Mouse (Mus musculus): Measurements from ENCODE around the gene Fryl.

Fryl gene

GRCm38 (mm10) chr5:73112331-73112730 lies 144.1 kb downstream of the Fryl start:
- in situ Hi-C loops (cut with MboI, MseI) = loop anchor here (25.0 kb wide), 1 partner anchor 1850 kb away; no protein-coding TSS in a partner anchor

GRCm38 (mm10) chr5:73103657-73104056 lies 152.8 kb downstream of the Fryl start:
- in situ Hi-C loops (cut with MboI, MseI) = loop anchor here (25.0 kb wide), 1 partner anchor 1859 kb away; no protein-coding TSS in a partner anchor

- in situ Hi-C loops (cut with MboI, MseI) = loop anchor here (25.0 kb wide), 1 partner anchor 1860 kb away; no protein-coding TSS in a partner anchor
Observed at GRCm38 (mm10) chr5:73102342-73102989, 154.0 kb downstream of the Fryl start.

- in situ Hi-C loops (cut with MboI, MseI) = no loop called here
Observed at GRCm38 (mm10) chr5:73092236-73092635, 164.2 kb downstream of the Fryl start.

GRCm38 (mm10) chr5:73089158-73089557 lies 167.3 kb downstream of the Fryl start:
- in situ Hi-C loops (cut with MboI, MseI) = no loop called here

- in situ Hi-C loops (cut with MboI, MseI) = no loop called here
Observed at GRCm38 (mm10) chr5:73081496-73081895, 174.9 kb downstream of the Fryl start.

GRCm38 (mm10) chr5:73079801-73080200 lies 176.6 kb downstream of the Fryl start:
- in situ Hi-C loops (cut with MboI, MseI) = loop anchor here (10.0 kb wide), 1 partner anchor 95 kb away; no protein-coding TSS in a partner anchor

GRCm38 (mm10) chr5:73071319-73071718 lies 185.1 kb downstream of the Fryl start:
- in situ Hi-C loops (cut with MboI, MseI) = loop anchor here (10.0 kb wide), 1 partner anchor 87 kb away; no protein-coding TSS in a partner anchor

GRCm38 (mm10) chr5:73066946-73067345 lies 189.5 kb downstream of the Fryl start:
- in situ Hi-C loops (cut with MboI, MseI) = loop anchor here (5.0 kb wide), 1 partner anchor 35 kb away; no protein-coding TSS in a partner anchor

- in situ Hi-C loops (cut with MboI, MseI) = no loop called here
Observed at GRCm38 (mm10) chr5:73063768-73064669, 192.4 kb downstream of the Fryl start.

GRCm38 (mm10) chr5:73061506-73062155 lies 194.8 kb downstream of the Fryl start:
- in situ Hi-C loops (cut with MboI, MseI) = no loop called here

GRCm38 (mm10) chr5:73056937-73057336 lies 199.5 kb downstream of the Fryl start:
- in situ Hi-C loops (cut with MboI, MseI) = no loop called here

GRCm38 (mm10) chr5:73056457-73056856 lies 200.0 kb downstream of the Fryl start:
- in situ Hi-C loops (cut with MboI, MseI) = no loop called here

GRCm38 (mm10) chr5:73053933-73054332 lies 202.5 kb downstream of the Fryl start:
- in situ Hi-C loops (cut with MboI, MseI) = no loop called here

GRCm38 (mm10) chr5:73047651-73048245 lies 208.7 kb downstream of the Fryl start:
- in situ Hi-C loops (cut with MboI, MseI) = loop anchor here (5.0 kb wide), 1 partner anchor 60 kb away; no protein-coding TSS in a partner anchor

GRCm38 (mm10) chr5:73044055-73044454 lies 212.4 kb downstream of the Fryl start:
- in situ Hi-C loops (cut with MboI, MseI) = no loop called here

- in situ Hi-C loops (cut with MboI, MseI) = loop anchor here (5.0 kb wide), 2 partner anchors 35 to 100 kb away; no protein-coding TSS in a partner anchor
Observed at GRCm38 (mm10) chr5:73032481-73032880, 223.9 kb downstream of the Fryl start.

GRCm38 (mm10) chr5:73028646-73029045 lies 227.8 kb downstream of the Fryl start:
- in situ Hi-C loops (cut with MboI, MseI) = no loop called here

GRCm38 (mm10) chr5:73023801-73024200 lies 232.6 kb downstream of the Fryl start:
- in situ Hi-C loops (cut with MboI, MseI) = no loop called here

GRCm38 (mm10) chr5:73014745-73015144 lies 241.7 kb downstream of the Fryl start:
- in situ Hi-C loops (cut with MboI, MseI) = loop anchor here (5.0 kb wide), 1 partner anchor 432 kb away; the partner anchor contains the start of gene Zar1
